Mouse (Mus musculus): ENCODE measurements around the gene Ifnar1. TPM values are rescaled to one million over a fixed set of nuclear protein-coding genes. Genes with fewer than 3 reads are reported as not detected.

The Ifnar1 gene
- total and polyA plus RNA-seq, 2 experiments: 14.0 to 26.4 TPM

- WGBS: 88% methylated on average over 17 of the region's 17 CpGs
- peaks cover 44% of the 10 kb centered on the region for H3K36me3 ChIP-seq (ENCODE audit: control insufficient read depth, insufficient read depth, low read length)
- no peak overlapping the region for H3K9ac ChIP-seq (ENCODE audit: low read depth, low read length)
- H3K4me1 ChIP-seq (ENCODE audit: control insufficient read depth, insufficient read depth, low read length): peaks cover 9% of the 10 kb centered on the region
- no peaks in the 10 kb centered on the region for H3K27me3 ChIP-seq (ENCODE audit: control insufficient read depth, insufficient read depth, low read length)
- peak; percentile 35 for DNase-seq (ENCODE audit: extremely low read depth, low read depth, low spot score)
- no peak overlapping the region for H3K4me3 ChIP-seq (ENCODE audit: insufficient read depth, low read depth, low read length)
- no peak overlapping the region for H3K27ac ChIP-seq (replicated peaks; ENCODE audit: insufficient read depth, low read depth, low read length)
- no peak for TF ChIP-seq CTCF (IDR thresholded peaks at IDR 0.05; ENCODE audit: low read depth, low read length)
- no peaks in the 10 kb centered on the region; the same call in 1 of the 2 replicates for H3K79me2 ChIP-seq (ENCODE audit: control insufficient read depth, insufficient read depth, low read length)
Observed at GRCm38 (mm10) chr16:91496206-91496605, 11.2 kb downstream of the Ifnar1 start.

- WGBS: 95% methylated on average over 3 of the region's 3 CpGs
Observed at GRCm38 (mm10) chr16:91496766-91497165, 11.7 kb downstream of the Ifnar1 start.

GRCm38 (mm10) chr16:91498041-91498440, 13.0 kb downstream of the Ifnar1 start:
- WGBS: 78% methylated on average over 7 of the region's 7 CpGs
- H3K27me3 ChIP-seq (ENCODE audit: control insufficient read depth, insufficient read depth, low read length): no peaks in the 10 kb centered on the region
- peaks cover 9% of the 10 kb centered on the region for H3K4me1 ChIP-seq (ENCODE audit: control insufficient read depth, insufficient read depth, low read length)
- TF ChIP-seq POLR2A (IDR thresholded peaks at IDR 0.05; ENCODE audit: extremely low read depth, insufficient read depth, low read length): no peak
- TF ChIP-seq CTCF (IDR thresholded peaks at IDR 0.05; ENCODE audit: low read depth, low read length): no peak
- DNase-seq (ENCODE audit: extremely low read depth, low read depth, low spot score): peak; percentile 37
- no peak overlapping the region for H3K9ac ChIP-seq (ENCODE audit: low read depth, low read length)
- H3K79me2 ChIP-seq (ENCODE audit: control insufficient read depth, insufficient read depth, low read length): no peaks in the 10 kb centered on the region; the same call in 1 of the 2 replicates
- no peak overlapping the region for H3K4me3 ChIP-seq (ENCODE audit: insufficient read depth, low read depth, low read length)
- H3K36me3 ChIP-seq (ENCODE audit: control insufficient read depth, insufficient read depth, low read length): peaks cover 41% of the 10 kb centered on the region
- H3K27ac ChIP-seq (replicated peaks; ENCODE audit: insufficient read depth, low read depth, low read length): no peak overlapping the region

More at GRCm38 (mm10) chr16:91496766-91497165, 11.7 kb downstream of the Ifnar1 start:
- Histone ChIP-seq H3K79me2 (ENCODE audit: control insufficient read depth, insufficient read depth, low read length) (no peaks in the 10 kb centered on the region; the same call in 1 of the 2 replicates), H3K9ac (ENCODE audit: low read depth, low read length) (no peak overlapping the region), H3K4me3 (ENCODE audit: insufficient read depth, low read depth, low read length) (no peak overlapping the region), H3K4me1 (ENCODE audit: control insufficient read depth, insufficient read depth, low read length) (peaks cover 9% of the 10 kb centered on the region), H3K27me3 (ENCODE audit: control insufficient read depth, insufficient read depth, low read length) (no peaks in the 10 kb centered on the region), H3K27ac (replicated peaks; ENCODE audit: insufficient read depth, low read depth, low read length) (no peak overlapping the region), H3K36me3 (ENCODE audit: control insufficient read depth, insufficient read depth, low read length) (peaks cover 45% of the 10 kb centered on the region)
- TF ChIP-seq CTCF (IDR thresholded peaks at IDR 0.05; ENCODE audit: low read depth, low read length) (no peak), POLR2A (IDR thresholded peaks at IDR 0.05; ENCODE audit: extremely low read depth, insufficient read depth, low read length) (no peak)
- no peak for DNase-seq (ENCODE audit: extremely low read depth, low read depth, low spot score)

- no peaks in the 10 kb centered on the region for H3K27me3 ChIP-seq (ENCODE audit: control insufficient read depth, insufficient read depth, low read length)
- H3K4me1 ChIP-seq (ENCODE audit: control insufficient read depth, insufficient read depth, low read length): no peaks in the 10 kb centered on the region
- 94% methylated on average over 7 of the region's 7 CpGs for WGBS
- H3K79me2 ChIP-seq (ENCODE audit: control insufficient read depth, insufficient read depth, low read length): no peaks in the 10 kb centered on the region
- no peak overlapping the region for H3K4me3 ChIP-seq (ENCODE audit: insufficient read depth, low read depth, low read length)
- H3K27ac ChIP-seq (replicated peaks; ENCODE audit: insufficient read depth, low read depth, low read length): no peak overlapping the region
- no peak for DNase-seq (ENCODE audit: extremely low read depth, low read depth, low spot score)
- no peak for TF ChIP-seq POLR2A (IDR thresholded peaks at IDR 0.05; ENCODE audit: extremely low read depth, insufficient read depth, low read length)
- TF ChIP-seq CTCF (IDR thresholded peaks at IDR 0.05; ENCODE audit: low read depth, low read length): no peak
- H3K36me3 ChIP-seq (ENCODE audit: control insufficient read depth, insufficient read depth, low read length): peaks cover 58% of the 10 kb centered on the region
- no peak overlapping the region for H3K9ac ChIP-seq (ENCODE audit: low read depth, low read length)
Observed at GRCm38 (mm10) chr16:91504701-91505100, 19.7 kb downstream of the Ifnar1 start.

- Histone ChIP-seq H3K9ac (ENCODE audit: low read depth, low read length) (no peak overlapping the region), H3K4me3 (ENCODE audit: insufficient read depth, low read depth, low read length) (no peak overlapping the region), H3K4me1 (ENCODE audit: control insufficient read depth, insufficient read depth, low read length) (no peaks in the 10 kb centered on the region), H3K27me3 (ENCODE audit: control insufficient read depth, insufficient read depth, low read length) (no peaks in the 10 kb centered on the region), H3K79me2 (ENCODE audit: control insufficient read depth, insufficient read depth, low read length) (no peaks in the 10 kb centered on the region), H3K36me3 (ENCODE audit: control insufficient read depth, insufficient read depth, low read length) (peaks cover 55% of the 10 kb centered on the region), H3K27ac (replicated peaks; ENCODE audit: insufficient read depth, low read depth, low read length) (no peak overlapping the region)
- TF ChIP-seq POLR2A (IDR thresholded peaks at IDR 0.05; ENCODE audit: extremely low read depth, insufficient read depth, low read length): no peak
- TF ChIP-seq CTCF (IDR thresholded peaks at IDR 0.05; ENCODE audit: low read depth, low read length): no peak
- 93% methylated on average over 15 of the region's 15 CpGs for WGBS
- DNase-seq (ENCODE audit: extremely low read depth, low read depth, low spot score): no peak
Observed at GRCm38 (mm10) chr16:91505116-91505601, 20.1 kb downstream of the Ifnar1 start.

- TF ChIP-seq CTCF (IDR thresholded peaks at IDR 0.05; ENCODE audit: low read depth, low read length) (no peak), POLR2A (IDR thresholded peaks at IDR 0.05; ENCODE audit: extremely low read depth, insufficient read depth, low read length) (no peak)
- Histone ChIP-seq H3K27me3 (ENCODE audit: control insufficient read depth, insufficient read depth, low read length) (no peaks in the 10 kb centered on the region), H3K27ac (replicated peaks; ENCODE audit: insufficient read depth, low read depth, low read length) (no peak overlapping the region), H3K9ac (ENCODE audit: low read depth, low read length) (no peak overlapping the region), H3K4me1 (ENCODE audit: control insufficient read depth, insufficient read depth, low read length) (no peaks in the 10 kb centered on the region), H3K4me3 (ENCODE audit: insufficient read depth, low read depth, low read length) (no peak overlapping the region), H3K36me3 (ENCODE audit: control insufficient read depth, insufficient read depth, low read length) (peaks cover 46% of the 10 kb centered on the region), H3K79me2 (ENCODE audit: control insufficient read depth, insufficient read depth, low read length) (no peaks in the 10 kb centered on the region)
- no peak for DNase-seq (ENCODE audit: extremely low read depth, low read depth, low spot score)
- 96% methylated on average over 12 of the region's 12 CpGs for WGBS
Observed at GRCm38 (mm10) chr16:91506396-91506795, 21.4 kb downstream of the Ifnar1 start.

Data from liver, adult 2 months (tissue).